Mouse (Mus musculus) ES-E14 (cell line): ENCODE results near the gene Arglu1.

ENCODE experiments used
- CHD2 ChIP-seq: IDR thresholded peaks from 2 replicates; pipeline ENCODE4 v1.6.1; 2014; ENCODE audit warnings: mild to moderate bottlenecking, low read depth, low read length, inconsistent platforms
- HCFC1 ChIP-seq: IDR thresholded peaks from 2 replicates; pipeline ENCODE4 v1.6.1; 2012; ENCODE audit warnings: low read length, inconsistent platforms, borderline replicate concordance; ENCODE audit not compliant: insufficient read depth
- ZC3H11A ChIP-seq: IDR thresholded peaks from 2 replicates; pipeline ENCODE4 v1.6.1; 2012; ENCODE audit warnings: low read depth, mild to moderate bottlenecking, inconsistent platforms, low read length, borderline replicate concordance

GRCm38 (mm10) chr8:8647319-8647718 is 43.0 kb downstream of the Arglu1 start:
- no peak for TF ChIP-seq HCFC1
- no peak for TF ChIP-seq ZC3H11A
- no peak for TF ChIP-seq CHD2
